Mouse (Mus musculus) ES-E14 (cell line): ENCODE results near the gene Gpr45. TPM values are rescaled to one million over a fixed set of nuclear protein-coding genes. Genes with fewer than 3 reads are reported as not detected.

Experiments used
- DNase-seq: peaks from one replicate; pipeline ENCODE4 v3.0.0-alpha.2; 2013; ENCODE audit warnings: low read depth, low spot score
- H3K27ac ChIP-seq: 2 replicates; pipeline ENCODE4 v1.5.1; 2012; ENCODE audit warnings: low read depth, mild to moderate bottlenecking, low read length, moderate library complexity, mixed read lengths; ENCODE audit not compliant: poor library complexity, insufficient read depth, severe bottlenecking
- H3K36me3 ChIP-seq: 2 replicates; pipeline ENCODE4 v1.6.1; 2012; ENCODE audit warnings: mild to moderate bottlenecking, low read length, moderate library complexity, mixed read lengths; ENCODE audit not compliant: control insufficient read depth, poor library complexity, insufficient read depth, severe bottlenecking
- H3K4me1 ChIP-seq, 2 experiments: fragments of 150-350 bp in 1 of 2; sonication (generic) in 1 of 2; 2 replicates each; pipeline ENCODE4 v1.6.1; 2012; ENCODE audit warnings: low read length in 2 of 2, mild to moderate bottlenecking in 1 of 2, mixed read lengths in 1 of 2; ENCODE audit not compliant: control insufficient read depth in 2 of 2, insufficient read depth in 2 of 2, poor library complexity in 1 of 2
- H3K4me3 ChIP-seq, 2 experiments: fragments of 150-350 bp in 1 of 2; sonication (generic) in 1 of 2; 2 replicates each; pipeline ENCODE4 v1.5.1; 2012; ENCODE audit warnings: low read length in 2 of 2, low read depth in 1 of 2, mild to moderate bottlenecking in 1 of 2, mixed read lengths in 1 of 2; ENCODE audit not compliant: insufficient read depth in 1 of 2, poor library complexity in 1 of 2, severe bottlenecking in 1 of 2
- H3K9ac ChIP-seq: 2 replicates; pipeline ENCODE4 v1.6.1; 2012; ENCODE audit warnings: low read depth, mild to moderate bottlenecking, low read length, mixed read lengths; ENCODE audit not compliant: poor library complexity, insufficient read depth, severe bottlenecking
- H3K9me3 ChIP-seq: fragments of 150-350 bp; sonication (generic); 2 replicates; pipeline ENCODE4 v1.6.1; 2012; ENCODE audit warnings: low read depth, mild to moderate bottlenecking, low read length; ENCODE audit not compliant: control insufficient read depth, insufficient read depth
- CHD2 ChIP-seq: IDR thresholded peaks from 2 replicates; pipeline ENCODE4 v1.6.1; 2014; ENCODE audit warnings: mild to moderate bottlenecking, low read depth, low read length, inconsistent platforms
- HCFC1 ChIP-seq: IDR thresholded peaks from 2 replicates; pipeline ENCODE4 v1.6.1; 2012; ENCODE audit warnings: low read length, inconsistent platforms, borderline replicate concordance; ENCODE audit not compliant: insufficient read depth
- MAFK ChIP-seq: IDR thresholded peaks from 2 replicates; pipeline ENCODE4 v1.6.1; 2014; ENCODE audit warnings: mild to moderate bottlenecking, low read depth, low read length, inconsistent platforms; ENCODE audit not compliant: insufficient read depth
- ZC3H11A ChIP-seq: IDR thresholded peaks from 2 replicates; pipeline ENCODE4 v1.6.1; 2012; ENCODE audit warnings: low read depth, mild to moderate bottlenecking, inconsistent platforms, low read length, borderline replicate concordance
- ZNF384 ChIP-seq: IDR thresholded peaks from 2 replicates; pipeline ENCODE4 v1.6.1; 2012; ENCODE audit warnings: low read depth, low read length, inconsistent platforms
- in situ Hi-C, 2 experiments: fragments of 600-800 bp; cut with MboI; formaldehyde crosslinking; loops; one replicate each; pipeline ENCODE4 v1.15.1; 2025; ENCODE audit warnings: low sequenced_read_pairs in 2 of 2, inconsistent platforms in 1 of 2; ENCODE audit not compliant: unreplicated experiment in 2 of 2
- total RNA-seq: library from RNA; depleted of rRNA; stranded (reverse); fragments of 300-350 nt; gene quantifications from 2 replicates; pipeline ENCODE4 v1.2.3, GENCODE M21; 2012

Gene Gpr45
- total RNA-seq, 1 experiment, result 0.89 TPM

GRCm38 (mm10) chr1:43051903-43052302 lies 99.2 kb downstream of the Gpr45 start:
- Histone ChIP-seq H3K27ac (no peak overlapping the region), H3K36me3 (peaks cover 7% of the 10 kb centered on the region; the same call in 1 of the 2 replicates), H3K4me1 (no peaks in the 10 kb centered on the region), H3K9ac (no peak overlapping the region), H3K9me3 (no peaks in the 10 kb centered on the region), H3K4me3 (no peak overlapping the region)
- no peak for DNase-seq
- TF ChIP-seq CHD2 (no peak), ZNF384 (no peak), ZC3H11A (no peak), MAFK (no peak), HCFC1 (no peak)
- in situ Hi-C loops, result loop anchor here (10.0 to 25.0 kb wide), 2 partner anchors 137 to 140 kb away; no protein-coding TSS in a partner anchor

- no peaks in the 10 kb centered on the region; the same call in 1 of the 2 replicates for H3K36me3 ChIP-seq
- peak; percentile 65 for DNase-seq
- no peaks in the 10 kb centered on the region for H3K4me1 ChIP-seq
- no peaks in the 10 kb centered on the region for H3K9me3 ChIP-seq
- no peak overlapping the region for H3K27ac ChIP-seq
- TF ChIP-seq ZNF384 (no peak), MAFK (no peak), ZC3H11A (peak; percentile 57; the same call in 1 of the 2 replicates), HCFC1 (no peak), CHD2 (no peak)
- H3K9ac ChIP-seq, result no peak overlapping the region
- H3K4me3 ChIP-seq, result no peak overlapping the region
- in situ Hi-C loops, result loop anchor here in 1 of 2 experiments (25.0 kb wide), 1 partner anchor 153 kb away; no protein-coding TSS in a partner anchor
These were observed 113.1 kb downstream of the Gpr45 start for GRCm38 (mm10) chr1:43065615-43066310.

DNA sequence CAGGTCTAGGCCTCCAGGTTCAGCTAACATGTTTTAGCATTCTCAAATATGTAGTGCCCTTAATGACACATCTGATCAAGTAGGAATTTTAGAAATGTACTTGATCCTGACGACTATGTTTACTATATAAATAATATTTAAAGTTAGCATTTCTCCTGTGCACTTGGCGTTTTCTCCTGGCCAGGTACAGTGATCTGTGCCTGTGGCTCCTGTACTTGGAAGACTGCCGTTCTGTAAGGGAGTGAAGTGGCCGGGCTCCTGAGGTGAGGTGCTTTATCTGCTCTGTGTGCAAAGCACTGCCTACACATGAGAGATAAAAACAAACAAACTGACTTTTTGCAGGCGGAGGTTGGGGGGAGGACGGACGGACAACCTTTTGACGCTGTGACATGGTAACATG lies 113.9 kb downstream of the Gpr45 start:
- Histone ChIP-seq H3K9me3 (no peaks in the 10 kb centered on the region), H3K36me3 (no peaks in the 10 kb centered on the region; the same call in 1 of the 2 replicates), H3K4me3 (no peak overlapping the region), H3K27ac (no peak overlapping the region), H3K9ac (no peak overlapping the region), H3K4me1 (no peaks in the 10 kb centered on the region)
- in situ Hi-C loops, result loop anchor here in 1 of 2 experiments (25.0 kb wide), 1 partner anchor 154 kb away; no protein-coding TSS in a partner anchor
- no peak for DNase-seq
- TF ChIP-seq CHD2, result no peak
- no peak for TF ChIP-seq HCFC1
- TF ChIP-seq MAFK, result no peak
- TF ChIP-seq ZC3H11A, result no peak
- no peak for TF ChIP-seq ZNF384

DNA sequence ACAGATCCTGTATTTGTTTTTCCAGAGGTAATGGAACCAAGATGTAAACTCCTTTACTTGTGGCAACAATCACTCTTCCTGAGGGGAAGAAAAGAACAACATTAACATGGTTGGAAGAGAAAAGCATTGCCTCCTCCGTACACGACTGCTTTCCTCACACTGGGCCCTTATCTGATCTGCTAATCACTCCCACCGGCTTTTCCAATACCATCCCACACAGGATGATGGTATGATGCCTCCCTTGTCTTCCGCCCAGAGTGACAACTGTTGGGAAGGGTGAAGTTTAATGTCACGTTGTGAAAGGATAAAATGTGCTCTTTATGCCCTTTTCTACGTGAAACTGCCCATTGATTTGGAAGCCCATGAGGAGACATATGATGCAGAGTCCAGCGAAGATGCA lies 114.9 kb downstream of the Gpr45 start:
- Histone ChIP-seq H3K4me1 (no peaks in the 10 kb centered on the region), H3K27ac (no peak overlapping the region), H3K9me3 (no peaks in the 10 kb centered on the region), H3K9ac (no peak overlapping the region), H3K4me3 (no peak overlapping the region), H3K36me3 (no peaks in the 10 kb centered on the region; the same call in 1 of the 2 replicates)
- in situ Hi-C loops, result loop anchor here in 1 of 2 experiments (25.0 kb wide), 1 partner anchor 155 kb away; no protein-coding TSS in a partner anchor
- DNase-seq, result no peak
- no peak for TF ChIP-seq ZNF384
- TF ChIP-seq CHD2, result no peak
- no peak for TF ChIP-seq HCFC1
- TF ChIP-seq ZC3H11A, result no peak
- no peak for TF ChIP-seq MAFK
